Mouse (Mus musculus) lung, postnatal 25 days (tissue): Measurements from ENCODE around the gene 4930539E08Rik.

Source experiments
- DNase-seq: peaks from one replicate; pipeline ENCODE4 v3.0.0; 2022; ENCODE audit warnings: low spot score

4930539E08Rik gene

DNA sequence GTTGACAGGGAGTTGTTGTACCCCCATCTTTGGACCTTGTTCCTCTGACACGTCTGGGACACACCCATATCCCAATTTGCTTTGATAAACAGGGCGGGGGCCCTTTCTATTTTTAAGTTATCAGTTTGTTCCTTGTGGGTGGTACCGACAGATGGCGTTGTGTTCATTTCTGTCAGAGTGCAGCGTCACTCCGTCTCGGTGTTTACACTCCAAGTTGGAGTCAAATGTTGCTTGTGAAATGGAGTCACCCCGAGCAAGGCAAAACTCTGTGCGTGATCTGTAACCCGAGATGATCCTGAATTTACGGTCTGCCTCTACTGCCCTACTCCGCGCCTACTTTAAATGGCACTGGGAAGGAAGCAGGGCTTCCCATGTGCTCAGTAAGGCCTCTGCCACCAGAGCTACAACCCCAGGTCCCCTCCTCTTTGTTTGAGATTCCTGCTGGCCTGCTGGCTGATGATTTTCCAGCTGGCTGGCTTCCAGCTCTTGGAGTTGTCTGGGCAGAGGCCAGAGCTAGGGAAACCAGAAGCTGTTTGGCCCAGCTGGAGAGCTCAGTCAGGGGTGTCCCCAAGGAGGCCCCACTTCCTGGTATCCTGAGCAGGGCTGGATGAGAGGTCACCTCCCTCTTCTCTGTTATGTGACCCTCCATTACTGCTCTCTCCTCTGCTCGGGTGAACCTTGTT is 15.4 kb upstream of the 4930539E08Rik start:
- peak; percentile 92 for DNase-seq

- DNase-seq = no peak
These were observed 14.2 kb upstream of the 4930539E08Rik start for GRCm38 (mm10) chr17:28929369-28929768.

GRCm38 (mm10) chr17:28928004-28928403 is 12.9 kb upstream of the 4930539E08Rik start:
- DNase-seq = no peak

- DNase-seq = peak; percentile 43
These were observed 11.9 kb upstream of the 4930539E08Rik start for GRCm38 (mm10) chr17:28926866-28927635.

DNA sequence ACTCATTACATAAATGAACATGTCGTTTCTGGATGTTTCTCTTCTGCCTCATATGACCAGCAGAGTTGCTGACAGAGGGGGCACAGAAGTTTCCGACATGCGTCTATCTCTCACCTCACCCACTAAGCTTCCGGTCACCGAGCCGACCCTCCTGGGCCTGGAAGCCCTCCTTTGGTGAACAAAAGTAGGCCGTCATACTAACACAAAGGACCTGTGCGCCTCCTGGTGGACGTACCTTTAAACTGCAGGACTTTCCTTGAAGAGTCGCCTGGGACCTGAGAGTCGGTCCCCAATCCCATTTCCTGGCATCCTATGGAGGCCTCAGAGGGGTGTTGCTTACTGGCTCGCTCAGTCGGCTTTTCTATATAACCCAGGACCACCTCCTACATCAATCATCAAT is 11.3 kb upstream of the 4930539E08Rik start:
- peak; percentile 74 for DNase-seq

GRCm38 (mm10) chr17:28924957-28925595 is 10.0 kb upstream of the 4930539E08Rik start:
- no peak for DNase-seq

DNA sequence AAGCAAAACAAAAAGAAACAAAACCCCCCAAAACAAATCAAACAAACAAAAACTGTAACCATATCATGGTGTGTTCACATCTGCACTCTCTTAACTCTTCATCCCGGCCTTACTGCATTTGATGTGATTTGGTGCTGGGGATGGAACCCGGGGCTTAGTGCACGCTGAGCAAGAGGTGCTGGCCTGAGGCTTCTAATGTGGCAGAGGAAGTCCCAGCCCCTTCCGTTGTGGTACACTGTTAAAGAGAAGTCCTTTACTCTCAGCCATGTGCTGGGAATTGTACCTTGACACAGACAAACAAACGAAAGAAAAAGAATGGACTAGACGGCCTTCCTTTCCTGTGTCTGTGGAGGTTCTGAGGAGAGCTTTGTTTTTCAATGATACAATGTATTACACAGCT is 7.0 kb upstream of the 4930539E08Rik start:
- DNase-seq = no peak

DNA sequence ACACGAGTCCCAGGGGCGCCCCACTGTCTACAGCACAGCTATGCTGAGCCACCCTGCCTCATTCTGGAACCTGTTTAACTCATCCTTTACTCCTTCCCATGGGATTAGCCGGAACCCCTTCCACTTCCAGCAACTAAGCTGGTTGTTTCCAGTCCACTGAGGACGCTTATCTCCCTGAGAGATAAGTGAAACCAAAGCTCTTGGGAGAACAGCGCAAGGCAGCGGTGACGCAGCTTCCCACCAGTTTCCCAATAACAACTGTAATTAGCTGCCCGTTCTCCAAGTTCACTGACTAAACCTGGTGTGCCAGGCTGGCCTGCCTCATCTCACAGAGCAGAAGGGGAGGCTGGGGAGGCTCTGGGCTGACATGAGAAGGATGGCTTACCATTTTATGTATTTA is 6.0 kb upstream of the 4930539E08Rik start:
- no peak for DNase-seq

GRCm38 (mm10) chr17:28916520-28916919 is 1.4 kb upstream of the 4930539E08Rik start:
- DNase-seq = no peak

GRCm38 (mm10) chr17:28913940-28914339 is 1.2 kb downstream of the 4930539E08Rik start:
- DNase-seq = no peak

DNA sequence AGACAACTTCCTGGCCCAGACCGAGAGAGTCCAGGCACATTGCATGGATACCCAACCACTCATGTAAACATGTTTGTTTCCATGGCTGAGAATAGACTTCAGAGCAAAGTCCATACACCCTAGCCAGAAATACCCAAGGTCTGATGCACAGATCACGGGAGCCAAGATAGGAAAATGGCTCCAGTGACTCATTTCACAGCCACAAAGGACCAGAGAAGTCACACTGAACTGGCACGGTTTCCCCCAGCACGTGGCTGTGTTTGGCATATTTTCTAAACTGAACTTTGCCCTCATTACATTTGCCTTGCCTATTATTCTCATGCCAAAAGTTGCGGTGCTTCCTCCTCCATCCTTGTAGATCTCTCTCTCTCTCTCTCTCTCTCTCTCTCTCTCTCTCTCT is 1.9 kb downstream of the 4930539E08Rik start:
- DNase-seq = no peak

- DNase-seq = no peak
These were observed 5.0 kb downstream of the 4930539E08Rik start for GRCm38 (mm10) chr17:28910139-28910538.

- DNase-seq = no peak
These were observed 5.7 kb downstream of the 4930539E08Rik start for GRCm38 (mm10) chr17:28909252-28909941.

DNA sequence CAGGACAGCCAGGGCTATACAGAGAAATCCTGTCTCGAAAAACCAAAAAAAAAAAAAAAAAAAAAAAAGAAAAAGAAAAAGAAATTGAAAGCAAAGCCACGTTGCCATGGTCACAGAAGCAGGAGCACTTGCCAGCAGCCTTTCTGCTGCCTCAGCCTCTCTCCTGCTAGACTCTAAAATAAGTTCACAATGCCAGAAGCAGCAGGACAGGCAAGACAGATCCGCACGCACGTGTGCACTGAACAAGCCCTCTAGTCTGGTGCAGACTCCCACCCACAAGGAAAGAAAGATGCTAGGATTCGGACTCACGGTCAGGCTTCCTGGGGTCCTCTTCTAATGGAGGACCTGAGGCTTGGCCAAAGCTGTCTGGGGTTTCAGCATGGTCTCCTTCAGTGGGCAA is 7.2 kb downstream of the 4930539E08Rik start:
- DNase-seq = no peak

DNA sequence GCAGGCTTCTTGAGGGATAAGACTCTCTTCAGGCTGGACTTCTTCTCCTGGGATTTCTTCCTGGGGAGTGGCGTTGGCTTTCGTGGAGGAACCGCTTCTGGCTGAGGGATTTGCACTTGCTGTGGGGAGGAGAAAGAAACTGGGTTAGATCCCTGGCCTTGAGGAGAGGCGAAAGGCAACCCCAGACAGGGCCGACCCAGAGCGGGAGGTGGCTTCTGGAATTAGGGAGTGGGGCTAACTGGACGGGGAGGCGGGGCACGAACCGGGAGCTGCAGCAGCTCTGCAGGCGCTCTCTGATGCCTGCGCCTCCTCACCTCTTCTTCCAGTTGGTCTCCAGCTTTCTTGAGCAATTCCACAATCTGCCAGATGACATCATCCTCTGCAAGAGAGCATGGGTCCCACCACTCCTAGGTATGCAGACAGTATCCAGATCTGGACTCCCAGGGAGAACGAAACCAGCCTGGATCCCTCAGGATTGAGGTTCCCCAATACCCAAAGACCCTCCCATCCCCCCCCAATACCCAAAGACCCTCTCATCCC is 9.7 kb downstream of the 4930539E08Rik start:
- DNase-seq = no peak

GRCm38 (mm10) chr17:28904546-28905376 is 10.4 kb downstream of the 4930539E08Rik start:
- DNase-seq = peak; percentile 57

DNA sequence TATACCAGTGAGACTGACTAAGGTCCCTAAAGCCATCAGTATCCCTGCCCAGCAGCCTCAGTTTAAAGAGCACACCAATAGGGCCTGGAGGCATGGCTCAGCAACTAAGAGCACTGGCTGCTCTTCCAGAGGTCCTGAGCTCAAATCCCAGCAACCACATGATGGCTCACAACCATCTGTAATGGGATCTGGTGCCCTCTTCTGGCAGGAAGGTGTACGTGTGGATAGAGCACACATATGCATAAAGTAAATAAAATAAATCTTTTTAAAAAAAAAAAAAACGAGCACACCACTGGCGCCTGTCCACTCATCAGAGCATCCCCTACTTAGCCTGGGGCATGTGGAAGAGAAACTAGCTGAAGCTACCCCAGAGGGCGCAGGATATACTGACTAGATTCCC is 13.6 kb downstream of the 4930539E08Rik start:
- no peak for DNase-seq

DNA sequence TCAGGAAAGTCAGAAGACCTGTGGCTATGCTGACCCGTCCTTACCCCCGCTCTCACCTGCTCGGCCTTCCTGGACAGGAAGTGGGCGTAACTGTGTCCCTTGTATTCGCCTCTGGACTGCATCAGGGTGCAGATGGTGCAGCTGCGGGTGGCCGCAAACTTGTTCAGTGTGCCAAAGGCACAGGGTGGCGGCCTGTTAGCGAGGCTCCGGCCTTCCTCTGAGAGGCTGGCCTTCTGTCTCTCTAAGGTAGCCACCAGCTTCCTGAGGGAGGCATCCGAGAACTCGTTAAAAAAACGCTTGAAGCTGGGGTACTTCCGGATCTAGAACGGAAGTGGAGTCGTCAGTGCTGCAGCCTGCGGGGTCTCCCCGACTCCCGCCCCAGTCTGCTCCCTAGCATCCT is 15.7 kb downstream of the 4930539E08Rik start:
- DNase-seq = no peak

GRCm38 (mm10) chr17:28898249-28898648 is 16.9 kb downstream of the 4930539E08Rik start:
- DNase-seq = no peak

- DNase-seq = no peak
These were observed 17.3 kb downstream of the 4930539E08Rik start for GRCm38 (mm10) chr17:28897817-28898216.

- DNase-seq = no peak
These were observed 18.9 kb downstream of the 4930539E08Rik start for GRCm38 (mm10) chr17:28896095-28896780.
